Mouse (Mus musculus) urinary bladder, postnatal 25 days (tissue): ENCODE measurements around the gene Fgd6.
A peak's percentile ranks its signal among the peaks of the same experiment; 100 is the strongest.

Experiments
- DNase-seq: peaks from one replicate; pipeline ENCODE4 v3.0.0; 2022; ENCODE audit warnings: low spot score

The Fgd6 gene

GRCm38 (mm10) chr10:94138890-94139482, 103.2 kb downstream of the Fgd6 start:
- DNase-seq = no peak

DNA sequence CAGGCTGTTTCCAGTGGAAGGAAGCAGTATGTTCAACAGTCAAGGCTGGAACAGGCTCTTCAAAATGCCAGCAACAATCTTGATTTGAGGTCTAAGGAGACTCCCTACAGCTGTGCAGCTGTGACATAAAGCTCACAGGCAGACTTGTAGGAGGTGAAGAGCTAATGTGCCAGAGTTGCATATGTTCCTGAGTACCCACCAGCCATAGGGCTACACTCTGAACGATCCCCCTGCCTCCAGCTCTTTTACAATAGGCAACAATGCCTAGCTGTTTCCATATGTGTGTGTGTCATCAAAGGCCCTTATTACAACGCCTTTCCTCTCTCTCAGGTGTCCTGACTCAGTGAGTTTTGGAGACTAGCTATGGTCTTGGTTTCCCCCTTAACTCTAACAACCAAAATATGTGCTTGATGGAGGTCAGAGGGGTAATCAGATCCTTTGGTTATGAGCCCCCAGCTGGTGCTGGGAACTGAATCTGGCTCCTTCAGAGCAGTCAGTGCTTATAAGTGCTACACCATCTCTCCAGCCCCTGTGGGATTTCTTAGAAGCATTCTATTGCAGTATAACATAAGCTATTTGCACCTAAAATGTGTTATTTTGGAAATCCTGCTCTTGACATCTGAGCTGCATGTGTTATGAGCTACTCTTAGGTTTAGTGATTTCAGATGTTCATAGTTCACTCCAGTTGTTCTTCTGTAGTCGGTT, 104.6 kb downstream of the Fgd6 start:
- no peak for DNase-seq

- DNase-seq = no peak
Observed at GRCm38 (mm10) chr10:94142427-94142826, 106.6 kb downstream of the Fgd6 start.

GRCm38 (mm10) chr10:94144581-94144980, 108.8 kb downstream of the Fgd6 start:
- DNase-seq = no peak

DNA sequence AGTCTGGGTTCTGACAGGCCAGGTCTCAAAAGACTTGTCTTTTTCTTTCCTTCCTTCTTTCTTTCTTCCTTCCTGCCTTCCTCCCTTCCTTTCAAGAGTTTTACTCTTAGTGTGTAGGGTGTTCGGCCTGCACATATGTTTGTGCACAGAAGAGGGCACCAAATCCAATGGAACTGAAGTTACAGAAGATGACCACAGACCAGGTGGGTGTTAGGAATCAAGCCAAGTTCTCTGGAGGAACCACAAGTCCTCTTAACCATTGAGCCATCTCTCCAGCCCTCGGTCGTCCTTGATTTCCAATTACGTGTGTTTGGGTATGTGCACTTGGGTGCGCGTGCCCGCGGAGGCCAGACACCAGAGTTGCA, 111.6 kb downstream of the Fgd6 start:
- no peak for DNase-seq

DNA sequence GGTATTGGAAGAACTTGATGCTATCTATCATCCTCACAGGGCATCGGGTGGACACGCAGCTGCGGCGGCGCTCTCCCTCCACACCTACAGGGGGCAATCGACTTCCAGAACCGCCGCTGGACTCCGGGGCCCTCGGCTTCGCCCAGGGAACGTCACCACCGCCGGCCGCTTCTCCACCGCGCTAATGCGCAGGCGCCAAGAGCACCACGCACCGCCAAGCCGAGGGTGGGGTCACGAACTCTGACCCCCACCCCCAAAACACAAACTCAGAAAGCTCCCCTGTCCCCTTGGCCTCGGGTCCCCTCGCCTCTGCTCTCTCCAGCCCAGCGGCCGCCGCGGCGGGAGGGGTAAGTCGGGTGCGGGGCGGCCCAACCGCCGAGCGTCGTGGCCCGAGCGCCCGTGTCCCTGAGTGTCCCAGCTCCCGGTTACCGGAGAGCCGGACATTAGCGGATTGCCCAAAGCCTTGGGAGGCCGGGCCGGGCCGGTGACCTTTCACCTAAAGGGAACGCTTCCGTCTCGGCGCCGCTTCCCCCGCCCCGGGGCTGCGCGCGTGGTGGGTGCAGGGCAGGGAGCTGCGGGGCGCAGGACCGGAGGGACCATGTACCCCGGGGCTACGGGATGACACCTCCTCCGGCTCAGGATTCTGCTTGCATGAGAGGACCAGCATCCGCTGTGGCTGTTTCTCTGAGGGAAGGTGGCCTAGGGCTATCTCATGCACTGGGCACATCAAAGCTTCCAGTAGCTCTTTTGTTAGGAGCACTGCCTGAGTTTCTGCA, 112.1 kb downstream of the Fgd6 start, which contains the start of gene Nr2c1:
Gene Nr2c1, plus strand, starts transcription at position 268 of the 776 bp plus-strand sequence.
- DNase-seq = peak; percentile 86

GRCm38 (mm10) chr10:94151488-94151887, 115.7 kb downstream of the Fgd6 start:
- DNase-seq = no peak

- no peak for DNase-seq
Observed at GRCm38 (mm10) chr10:94153841-94154240, 118.0 kb downstream of the Fgd6 start.

GRCm38 (mm10) chr10:94158962-94159361, 123.2 kb downstream of the Fgd6 start:
- DNase-seq = no peak

DNA sequence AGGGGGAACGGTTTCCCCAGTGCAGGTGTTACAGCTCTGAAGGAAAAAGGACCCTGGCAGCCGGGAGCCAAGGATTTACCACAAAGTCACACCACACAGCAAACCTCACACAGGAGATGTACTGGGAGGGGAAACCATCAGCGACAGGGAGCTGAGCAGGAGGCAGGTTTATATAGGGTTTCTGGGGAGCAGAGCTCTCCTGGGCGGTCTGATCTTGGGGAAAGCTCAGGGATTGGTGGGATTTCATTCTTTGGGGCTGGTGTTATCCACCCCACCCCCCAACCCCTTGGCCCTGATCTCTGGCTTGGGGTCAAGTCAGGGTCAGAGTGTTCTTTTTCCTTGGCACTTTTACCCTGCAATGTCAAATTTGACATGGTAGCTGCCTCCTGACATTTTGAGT, 123.6 kb downstream of the Fgd6 start:
- no peak for DNase-seq

- no peak for DNase-seq
Observed at GRCm38 (mm10) chr10:94161051-94161765, 125.4 kb downstream of the Fgd6 start.

- no peak for DNase-seq
Observed at GRCm38 (mm10) chr10:94162031-94162430, 126.2 kb downstream of the Fgd6 start.

DNA sequence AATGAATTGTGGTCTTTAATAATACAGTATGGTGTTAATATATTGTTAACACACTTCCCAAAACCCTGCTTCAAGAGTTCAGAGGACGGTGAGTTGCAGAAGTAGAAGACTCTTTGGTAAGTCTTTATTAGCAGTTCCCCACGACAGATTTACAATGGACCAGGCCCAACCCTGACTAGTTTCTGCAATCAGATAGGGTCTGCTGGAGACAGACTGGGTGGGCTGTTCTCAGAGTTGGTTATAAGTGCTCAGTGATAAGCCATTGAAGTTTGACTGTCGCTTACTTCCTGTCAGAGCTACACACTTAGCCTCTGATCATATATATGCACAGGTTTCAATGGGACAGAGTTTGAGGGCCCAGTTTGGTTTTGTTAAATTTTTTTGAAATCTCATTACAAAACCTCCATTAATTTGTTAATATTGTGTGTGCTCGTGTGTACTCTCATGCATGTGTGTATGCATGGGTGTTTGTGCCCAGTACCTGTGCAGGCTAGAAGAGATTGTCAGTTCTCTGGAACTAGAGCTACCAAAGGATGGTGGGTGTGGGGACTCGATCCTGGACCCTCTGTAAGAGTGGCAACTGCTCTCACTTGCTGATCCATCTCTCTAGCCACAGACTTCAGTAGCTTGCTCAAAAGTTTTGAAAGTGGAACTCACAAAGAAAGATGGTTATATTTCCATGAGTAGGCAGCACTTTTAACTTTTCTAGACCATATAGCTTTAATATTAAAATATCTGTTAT, 128.5 kb downstream of the Fgd6 start:
- no peak for DNase-seq

- no peak for DNase-seq
Observed at GRCm38 (mm10) chr10:94165426-94165825, 129.6 kb downstream of the Fgd6 start.

GRCm38 (mm10) chr10:94167051-94167750, 131.4 kb downstream of the Fgd6 start:
- DNase-seq = no peak

- DNase-seq = no peak
Observed at GRCm38 (mm10) chr10:94171440-94172130, 135.8 kb downstream of the Fgd6 start.

- DNase-seq = no peak
Observed at GRCm38 (mm10) chr10:94172137-94172536, 136.3 kb downstream of the Fgd6 start.

- no peak for DNase-seq
Observed at GRCm38 (mm10) chr10:94172706-94173105, 136.9 kb downstream of the Fgd6 start.

- DNase-seq = no peak
Observed at GRCm38 (mm10) chr10:94174652-94175051, 138.9 kb downstream of the Fgd6 start.

DNA sequence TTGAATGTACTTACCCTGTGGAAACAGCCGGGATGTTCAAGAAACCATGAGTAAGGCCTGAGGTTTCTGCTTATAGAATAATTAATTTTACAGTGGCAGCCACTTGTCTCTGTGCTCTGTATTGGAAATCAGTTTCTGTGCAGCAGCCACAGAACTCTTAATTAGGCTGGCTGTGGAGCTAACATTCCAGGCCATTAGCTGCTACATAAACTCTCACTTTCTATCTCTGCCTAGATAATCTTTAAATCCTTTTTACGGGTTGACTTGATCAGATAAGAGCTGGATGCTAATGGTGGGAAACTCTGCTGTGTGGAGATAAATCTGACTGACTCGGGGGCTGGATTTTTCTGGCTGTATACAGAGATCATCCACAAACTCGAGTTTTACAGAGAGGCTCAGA, 147.4 kb downstream of the Fgd6 start:
- no peak for DNase-seq
